Mouse (Mus musculus): ENCODE results near the gene Slc37a1.

- TF ChIP-seq CTCF (IDR thresholded peaks at IDR 0.05; ENCODE audit: low read depth, low read length) (no peak), POLR2A (IDR thresholded peaks at IDR 0.05; ENCODE audit: extremely low read depth, insufficient read depth, low read length) (no peak)
Measured at GRCm38 (mm10) chr17:31245321-31245720, 41.3 kb upstream of the Slc37a1 start.
